Mouse (Mus musculus): ENCODE measurements around the gene Smarcd1. TPM values are rescaled to one million over a fixed set of nuclear protein-coding genes. Genes with fewer than 3 reads are reported as not detected.

The Smarcd1 gene
- polyA plus RNA-seq (2015; fragmentation: Nextera tagmentation; extraction: Ambion mirVana), result 7.1 TPM in 2 replicates

DNA sequence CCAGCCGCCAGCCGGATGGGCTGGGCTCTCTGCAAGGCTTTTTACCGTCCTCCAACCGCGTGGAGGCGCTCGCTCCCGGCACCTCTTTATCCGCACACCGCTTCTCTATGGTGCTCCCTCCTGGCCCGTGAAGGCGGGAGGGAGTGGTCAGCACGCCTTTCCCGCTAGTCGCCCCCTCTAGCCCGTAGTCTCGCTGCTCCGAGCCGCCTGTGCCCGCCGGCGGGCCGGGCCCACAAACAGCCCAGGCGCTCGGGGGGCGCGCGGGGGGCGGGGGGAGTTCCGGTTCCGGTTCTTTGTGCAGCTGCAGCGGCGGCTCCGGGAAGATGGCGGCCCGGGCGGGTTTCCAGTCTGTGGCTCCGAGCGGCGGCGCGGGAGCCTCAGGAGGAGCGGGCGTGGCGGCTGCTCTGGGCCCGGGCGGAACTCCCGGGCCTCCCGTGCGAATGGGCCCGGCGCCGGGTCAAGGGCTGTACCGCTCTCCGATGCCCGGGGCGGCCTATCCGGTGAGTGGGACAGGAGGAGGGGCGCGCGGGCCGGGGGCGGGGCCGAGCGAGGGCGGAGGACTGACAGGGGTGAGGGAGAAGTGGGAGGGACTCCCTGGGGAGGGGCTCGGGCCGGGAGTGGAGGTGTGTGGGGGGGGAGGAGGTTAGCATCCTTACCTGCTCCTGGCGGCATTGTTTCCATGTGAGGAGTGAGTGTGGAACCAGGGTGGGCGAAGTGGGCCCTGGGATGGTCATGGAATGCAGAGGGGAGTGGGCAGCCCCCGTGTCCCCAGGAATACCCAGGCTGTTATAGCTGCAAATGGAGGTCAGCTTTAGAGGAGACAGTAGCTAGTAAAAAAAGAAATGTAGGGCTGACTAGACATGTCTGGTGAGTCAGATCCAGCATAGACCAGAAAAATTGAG lies at the start of gene Smarcd1:
Smarcd1 (plus strand) TSS at position 131 of the 902 bp plus-strand sequence.
- Histone ChIP-seq H3K27ac (peak within 1 kb of the TSS; percentile 92), H3K9ac (peak within 1 kb of the TSS; percentile 95), H3K4me1 (replicated peaks) (peaks cover 50% of the 10 kb centered on the region), H3K4me3 (replicated peaks) (peak within 1 kb of the TSS; percentile 90), H3K27me3 (peaks cover 5% of the 10 kb centered on the region), H3K9me3 (replicated peaks) (no peaks in the 10 kb centered on the region), H3K4me2 (peak within 1 kb of the TSS; percentile 72), H3K36me3 (peaks cover 18% of the 10 kb centered on the region)
- peak; percentile 90 for ATAC-seq (ENCODE audit: low read depth)
- WGBS (ENCODE audit: insufficient replicate concordance), result under 1% methylated on average over 70 of the region's 71 CpGs
- DNase-seq, result peak; percentile 89

DNA sequence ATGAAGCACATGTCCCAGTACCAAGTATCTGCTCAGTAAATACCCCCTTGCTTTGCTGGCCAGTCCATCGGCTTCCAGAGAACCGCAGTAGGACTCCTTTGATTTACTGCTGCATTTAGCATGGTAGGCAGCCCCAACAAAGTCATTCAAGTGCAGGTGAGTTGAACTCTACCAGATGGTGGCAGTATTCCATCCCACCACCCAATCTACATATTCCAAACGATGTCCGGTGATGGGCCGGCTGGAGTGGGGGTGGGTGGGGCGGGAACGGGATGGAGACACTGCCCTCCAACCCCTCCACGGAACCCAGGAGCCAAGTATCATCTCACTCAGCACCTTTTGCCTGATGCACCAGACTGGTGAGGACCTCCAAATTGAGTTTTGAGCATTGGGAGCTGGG lies 48.6 kb upstream of the Smarcd1 start:
- Histone ChIP-seq H3K36me3 (0 out of 2 replicates have a peak, but pooled peaks cover 2% of the 10 kb centered on the region), H3K27me3 (peaks cover 59% of the 10 kb centered on the region), H3K9ac (no peak overlapping the region), H3K9me3 (replicated peaks) (no peaks in the 10 kb centered on the region), H3K4me3 (replicated peaks) (peak overlapping the region; percentile 20), H3K4me2 (peak overlapping the region; percentile 19), H3K4me1 (replicated peaks) (peaks cover 53% of the 10 kb centered on the region), H3K27ac (no peak overlapping the region)
- ATAC-seq (ENCODE audit: low read depth) (no peak), DNase-seq (no peak)
- WGBS (ENCODE audit: insufficient replicate concordance), result 8% methylated on average over 8 of the region's 8 CpGs

DNA sequence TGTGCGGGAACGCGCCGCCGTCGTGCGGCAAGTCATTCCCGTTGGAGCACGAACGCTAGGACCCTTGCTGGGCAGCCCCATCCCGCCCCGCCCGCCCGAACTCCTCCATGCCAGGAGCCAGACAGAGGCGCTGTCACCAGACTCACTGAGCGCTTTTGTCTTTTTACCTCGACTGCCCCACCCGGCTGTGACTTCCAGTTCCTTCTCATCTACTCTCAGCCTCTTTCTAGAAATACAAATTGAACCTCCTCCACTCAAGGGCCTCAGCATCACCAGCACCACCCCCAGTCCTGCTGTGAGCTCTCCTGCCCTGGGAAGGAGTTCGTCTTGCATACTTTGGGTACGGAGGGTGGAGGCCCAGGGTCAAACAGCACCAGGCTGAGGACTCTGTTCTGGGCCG lies 48.1 kb upstream of the Smarcd1 start:
- Histone ChIP-seq H3K36me3 (0 out of 2 replicates have a peak, but pooled peaks cover 2% of the 10 kb centered on the region), H3K4me3 (replicated peaks) (peak overlapping the region; percentile 20), H3K27ac (no peak overlapping the region), H3K9me3 (replicated peaks) (no peaks in the 10 kb centered on the region), H3K9ac (no peak overlapping the region), H3K4me2 (peak overlapping the region; percentile 19), H3K27me3 (peaks cover 63% of the 10 kb centered on the region), H3K4me1 (replicated peaks) (peaks cover 52% of the 10 kb centered on the region)
- ATAC-seq (ENCODE audit: low read depth), result no peak
- 9% methylated on average over 21 of the region's 21 CpGs for WGBS (ENCODE audit: insufficient replicate concordance)
- no peak for DNase-seq

DNA sequence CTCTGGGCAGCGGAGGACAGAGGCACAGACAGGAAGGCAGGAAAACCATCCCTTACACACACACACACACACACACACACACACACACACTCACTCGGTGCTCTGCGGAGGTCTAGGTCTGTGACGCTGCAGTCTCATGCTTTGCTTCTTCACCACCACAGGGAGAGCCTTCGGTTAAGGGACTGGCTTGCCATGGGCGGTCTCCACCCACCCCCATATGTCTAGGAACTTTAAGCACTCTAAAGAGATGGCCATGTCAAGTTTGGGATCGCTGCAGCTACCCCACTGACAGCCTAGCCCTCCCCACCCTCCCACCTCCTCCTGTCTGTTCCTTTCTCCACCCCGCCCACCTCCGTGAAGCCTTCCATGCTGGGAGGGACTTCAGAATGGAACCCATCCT lies 46.0 kb upstream of the Smarcd1 start:
- 37% methylated on average over 9 of the region's 9 CpGs for WGBS (ENCODE audit: insufficient replicate concordance)
- DNase-seq (no peak), ATAC-seq (ENCODE audit: low read depth) (no peak)
- Histone ChIP-seq H3K27ac (no peak overlapping the region), H3K4me1 (replicated peaks) (peaks cover 31% of the 10 kb centered on the region), H3K9ac (no peak overlapping the region), H3K36me3 (no peaks in the 10 kb centered on the region), H3K9me3 (replicated peaks) (no peaks in the 10 kb centered on the region), H3K4me2 (no peak overlapping the region), H3K27me3 (peaks cover 75% of the 10 kb centered on the region), H3K4me3 (replicated peaks) (no peak overlapping the region)

DNA sequence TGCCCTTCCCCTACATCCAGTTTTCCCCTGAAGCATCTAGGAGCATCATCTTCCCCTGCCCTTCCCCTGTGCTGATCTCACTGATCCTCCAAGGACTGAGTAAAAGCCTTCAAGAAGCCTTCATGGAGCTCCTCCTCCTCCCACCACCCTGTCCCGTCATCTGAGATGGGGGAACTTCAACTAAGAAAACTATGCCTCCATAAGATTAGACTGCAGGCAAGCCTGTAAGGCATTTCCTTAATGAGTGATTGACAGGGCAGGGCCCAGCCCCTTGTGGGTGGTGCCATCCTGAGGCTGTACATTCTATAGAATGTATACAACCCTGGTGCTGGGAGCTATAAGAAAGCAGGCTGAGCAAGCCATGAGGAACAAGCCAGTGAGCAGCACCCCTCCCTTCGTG lies 43.5 kb upstream of the Smarcd1 start:
- DNase-seq, result no peak
- peaks cover 88% of the 10 kb centered on the region for H3K27me3 ChIP-seq
- peaks cover 33% of the 10 kb centered on the region for H3K4me1 ChIP-seq (replicated peaks)
- H3K4me3 ChIP-seq (replicated peaks), result no peak overlapping the region
- H3K9me3 ChIP-seq (replicated peaks), result no peaks in the 10 kb centered on the region
- ATAC-seq (ENCODE audit: low read depth), result no peak
- H3K27ac ChIP-seq, result no peak overlapping the region
- no peaks in the 10 kb centered on the region for H3K36me3 ChIP-seq
- WGBS (ENCODE audit: insufficient replicate concordance), result 28% methylated on average over 2 of the region's 2 CpGs
- no peak overlapping the region for H3K4me2 ChIP-seq
- H3K9ac ChIP-seq, result no peak overlapping the region

DNA sequence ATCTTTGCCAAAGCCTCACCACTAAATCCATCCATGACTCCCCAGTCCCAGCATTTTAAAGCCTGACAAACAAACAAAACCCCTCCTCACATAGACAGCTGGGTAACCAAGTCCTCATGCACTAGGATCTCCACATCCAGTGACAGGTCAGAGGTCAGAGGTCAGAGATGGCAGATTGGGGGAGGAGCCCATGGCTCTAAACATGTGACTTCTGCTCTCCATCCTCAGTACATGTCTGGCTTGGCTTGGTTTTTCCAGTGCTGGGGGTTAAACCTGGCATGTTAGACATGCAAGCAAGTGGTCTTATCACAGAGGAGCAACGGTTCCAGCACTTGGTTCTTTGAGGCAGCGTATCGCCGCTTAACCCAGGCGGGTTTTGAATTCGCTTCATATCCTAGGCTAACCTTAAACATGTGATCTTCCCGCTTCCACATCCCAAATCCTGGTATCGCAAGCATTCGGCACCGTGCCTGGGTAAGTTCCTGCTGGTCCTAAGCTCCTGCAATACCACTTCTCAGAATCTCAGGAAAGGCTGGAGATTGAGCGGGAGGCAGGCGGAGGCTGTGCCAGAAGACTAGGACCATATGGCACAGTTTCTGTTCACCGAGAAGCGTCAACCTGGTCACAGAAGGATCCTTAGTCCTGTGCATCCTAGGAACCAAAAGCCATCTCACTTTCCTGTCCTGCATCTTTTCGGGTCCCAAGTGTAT lies 40.7 kb upstream of the Smarcd1 start:
- peaks cover 81% of the 10 kb centered on the region for H3K27me3 ChIP-seq
- H3K4me1 ChIP-seq (replicated peaks), result peaks cover 52% of the 10 kb centered on the region
- no peak overlapping the region for H3K9ac ChIP-seq
- H3K27ac ChIP-seq, result no peak overlapping the region
- no peak overlapping the region for H3K4me2 ChIP-seq
- no peak for ATAC-seq (ENCODE audit: low read depth)
- H3K9me3 ChIP-seq (replicated peaks), result no peaks in the 10 kb centered on the region
- 80% methylated on average over 15 of the region's 15 CpGs for WGBS (ENCODE audit: insufficient replicate concordance)
- H3K4me3 ChIP-seq (replicated peaks), result no peak overlapping the region
- no peaks in the 10 kb centered on the region for H3K36me3 ChIP-seq
- no peak for DNase-seq

DNA sequence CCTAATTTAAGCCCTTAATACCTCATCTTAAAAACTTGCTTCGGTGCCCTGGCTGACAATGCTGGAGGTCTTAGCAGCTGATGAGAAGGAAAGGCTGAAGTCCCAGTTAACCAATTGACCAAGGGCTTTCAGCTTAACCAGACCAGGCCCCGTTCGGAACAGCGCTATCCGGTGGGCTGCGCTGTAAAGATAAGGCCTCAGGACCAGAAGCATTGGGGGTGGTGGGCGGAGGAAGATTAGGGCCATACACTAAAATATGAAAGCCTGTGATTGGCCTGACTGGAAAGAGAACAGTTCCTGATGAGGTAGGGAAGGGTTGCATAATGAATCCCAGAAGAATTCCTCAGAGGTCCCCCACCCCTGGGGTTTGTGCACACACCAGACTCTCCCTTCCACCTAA lies 39.6 kb upstream of the Smarcd1 start:
- Histone ChIP-seq H3K27ac (no peak overlapping the region), H3K36me3 (no peaks in the 10 kb centered on the region), H3K27me3 (peaks cover 81% of the 10 kb centered on the region), H3K4me3 (replicated peaks) (no peak overlapping the region), H3K4me1 (replicated peaks) (peaks cover 54% of the 10 kb centered on the region), H3K9ac (no peak overlapping the region), H3K9me3 (replicated peaks) (no peaks in the 10 kb centered on the region), H3K4me2 (no peak overlapping the region)
- DNase-seq (no peak), ATAC-seq (ENCODE audit: low read depth) (no peak)
- WGBS (ENCODE audit: insufficient replicate concordance), result 4% methylated on average over 7 of the region's 7 CpGs

DNA sequence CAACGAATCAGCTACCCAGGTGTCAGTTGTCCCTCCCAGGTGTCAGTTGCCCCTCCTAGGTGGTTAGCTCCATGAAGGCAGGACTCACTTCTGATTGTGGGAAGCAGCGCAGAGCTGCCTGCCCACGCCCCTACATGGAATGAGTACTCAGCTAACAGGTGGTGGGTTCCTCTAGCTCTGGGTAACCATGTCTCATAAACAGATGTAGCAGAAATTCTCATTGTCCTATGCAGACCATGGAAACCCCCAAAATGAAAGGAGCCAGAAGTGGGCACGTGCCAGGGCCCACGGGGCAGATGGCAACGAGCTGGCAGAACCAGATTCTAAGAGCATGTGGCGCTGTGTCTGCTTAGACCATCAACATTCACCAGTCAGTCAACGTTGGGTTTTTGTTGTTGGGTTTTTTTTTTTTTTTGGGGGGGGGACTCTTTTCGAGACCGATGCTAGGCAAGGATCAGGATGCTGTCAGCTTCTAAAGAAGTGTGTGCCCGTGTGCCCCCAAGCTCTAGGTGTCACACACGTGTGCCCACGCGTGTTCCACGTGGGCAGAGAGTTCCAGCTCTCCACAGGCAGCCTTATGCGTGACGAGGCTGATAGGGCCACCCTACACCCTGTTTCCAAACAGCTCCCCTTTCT lies 37.8 kb upstream of the Smarcd1 start:
- ATAC-seq (ENCODE audit: low read depth) (no peak), DNase-seq (no peak)
- H3K4me1 ChIP-seq (replicated peaks), result peaks cover 52% of the 10 kb centered on the region
- peaks cover 84% of the 10 kb centered on the region for H3K27me3 ChIP-seq
- H3K4me3 ChIP-seq (replicated peaks), result peak overlapping the region; percentile 46
- H3K4me2 ChIP-seq, result peak overlapping the region; percentile 71
- peak overlapping the region; percentile 41 for H3K9ac ChIP-seq
- 4% methylated on average over 17 of the region's 17 CpGs for WGBS (ENCODE audit: insufficient replicate concordance)
- H3K27ac ChIP-seq, result peak overlapping the region; percentile 43
- no peaks in the 10 kb centered on the region for H3K9me3 ChIP-seq (replicated peaks)
- no peaks in the 10 kb centered on the region for H3K36me3 ChIP-seq

DNA sequence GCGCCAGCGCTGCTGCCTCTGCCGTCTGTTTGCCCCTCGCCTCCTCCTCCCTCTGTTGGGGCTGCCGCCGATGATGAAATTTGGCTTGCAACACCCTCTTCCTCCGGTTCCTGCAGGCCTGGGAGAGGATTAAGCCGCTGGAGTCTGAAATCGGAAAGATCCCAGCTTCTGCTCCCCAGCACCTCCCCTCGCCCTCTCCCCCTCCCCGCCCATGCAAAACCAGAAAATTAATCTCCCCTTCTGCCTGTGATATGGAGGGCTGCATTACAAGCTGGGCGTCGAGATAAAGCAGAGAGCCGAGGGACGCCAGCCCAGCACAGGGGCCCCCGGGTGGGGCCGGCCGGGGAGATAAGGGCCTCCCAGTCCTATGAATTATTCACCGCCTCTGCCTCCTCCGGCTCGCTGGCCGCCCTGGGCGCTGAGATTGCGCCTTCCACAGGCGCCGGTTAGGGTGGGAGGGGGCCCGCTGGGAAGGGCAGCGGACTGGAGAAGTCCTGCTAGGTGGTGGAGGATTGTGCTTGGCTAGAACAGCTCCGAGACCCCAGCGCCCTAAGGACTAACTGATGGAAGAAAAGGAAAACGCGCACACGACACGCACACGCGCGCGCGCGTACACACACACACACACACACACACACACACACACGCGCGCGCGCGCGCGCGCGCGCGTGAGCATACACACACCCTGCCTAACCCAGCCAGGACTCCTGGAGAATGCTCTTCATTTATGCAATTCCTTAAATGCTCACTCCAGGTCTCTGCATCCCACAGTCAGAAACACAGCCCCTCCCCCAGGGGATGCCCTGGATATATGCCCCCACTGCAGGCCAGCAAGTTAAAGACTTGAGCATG lies 37.1 kb upstream of the Smarcd1 start:
- no peaks in the 10 kb centered on the region for H3K36me3 ChIP-seq
- peaks cover 92% of the 10 kb centered on the region for H3K27me3 ChIP-seq

DNA sequence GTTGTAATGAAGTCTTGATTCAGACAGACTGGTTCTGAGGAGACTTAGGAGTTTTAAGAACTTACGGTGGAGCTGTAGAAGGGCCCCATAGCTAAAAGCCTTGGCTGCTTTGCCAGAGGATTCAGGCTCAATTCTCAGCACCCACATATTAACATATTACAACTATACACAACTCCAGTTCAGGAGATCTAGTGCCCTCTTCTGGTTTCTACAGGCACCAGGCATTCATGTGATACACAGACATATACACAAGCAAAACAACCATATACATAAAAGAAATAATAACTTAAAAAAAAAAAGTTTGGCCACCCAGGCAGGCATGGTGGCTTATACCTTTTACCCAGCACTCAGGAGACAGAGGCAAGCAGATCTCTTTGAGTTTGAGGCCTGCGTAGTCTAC lies 34.4 kb upstream of the Smarcd1 start:
- Histone ChIP-seq H3K9me3 (replicated peaks) (no peaks in the 10 kb centered on the region), H3K4me3 (replicated peaks) (no peak overlapping the region), H3K27me3 (peaks cover 92% of the 10 kb centered on the region), H3K9ac (no peak overlapping the region), H3K36me3 (no peaks in the 10 kb centered on the region), H3K27ac (no peak overlapping the region), H3K4me2 (no peak overlapping the region), H3K4me1 (replicated peaks) (peaks cover 44% of the 10 kb centered on the region)
- ATAC-seq (ENCODE audit: low read depth) (no peak), DNase-seq (no peak)
- WGBS (ENCODE audit: insufficient replicate concordance), result 90% methylated on average over 2 of the region's 2 CpGs

More for the DNA sequence above, 37.1 kb upstream of the Smarcd1 start:
- Histone ChIP-seq H3K27ac (peak overlapping the region; percentile 43), H3K4me3 (replicated peaks) (peak overlapping the region; percentile 46), H3K4me2 (peak overlapping the region; percentile 71), H3K9me3 (replicated peaks) (no peaks in the 10 kb centered on the region), H3K9ac (peak overlapping the region; percentile 41), H3K4me1 (replicated peaks) (peaks cover 52% of the 10 kb centered on the region)
- ATAC-seq (ENCODE audit: low read depth) (peak; percentile 97), DNase-seq (peak; percentile 86)
- WGBS (ENCODE audit: insufficient replicate concordance), result under 1% methylated on average over 49 of the region's 52 CpGs

Data from liver, embryonic 13.5 days (tissue).